Mouse (Mus musculus) left cerebral cortex, postnatal 36 days (tissue): ENCODE data around the gene Tmem50b. TPM values are rescaled to one million over a fixed set of nuclear protein-coding genes. Genes with fewer than 3 reads are reported as not detected.

Source experiments
- DNase-seq, 2 experiments: peaks; one replicate each; pipeline ENCODE4 v3.0.0; 2021 to 2022; ENCODE audit warnings: low spot score in 2 of 2, mixed read lengths in 1 of 2
- intact Hi-C: fragments of 180-260 bp; cut with DNase I; formaldehyde crosslinking; loops from one replicate; pipeline ENCODE4 v1.15.1; 2025
- total RNA-seq, 2 experiments: library from RNA; stranded (reverse); gene quantifications; 2 replicates each; pipeline ENCODE4 v1.2.3; 2021

Tmem50b gene
- total RNA-seq, 2 experiments from 2014 or later, result 90.7 to 92.5 TPM

DNA sequence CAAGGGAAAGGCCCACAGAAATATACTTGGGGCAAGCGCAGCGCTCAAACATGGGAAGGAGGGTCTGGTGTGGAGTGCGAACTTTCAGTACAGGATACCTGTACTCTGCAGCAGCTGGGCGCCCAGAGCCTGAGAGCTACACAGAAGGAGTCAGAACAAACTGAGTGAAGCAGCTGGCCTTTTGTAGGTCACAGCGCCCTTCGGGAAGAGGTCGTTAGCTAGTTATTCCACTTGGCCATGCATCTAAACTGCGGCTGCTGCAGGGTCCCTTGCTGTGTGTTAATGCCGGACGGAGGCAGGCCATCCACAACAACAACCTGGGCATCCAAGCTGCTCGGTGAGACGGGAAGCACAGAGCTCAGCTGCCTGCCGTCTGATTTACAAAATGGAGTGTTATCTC lies 22.4 kb downstream of the Tmem50b start:
- intact Hi-C loops, result no loop called here
- DNase-seq, result no peak

DNA sequence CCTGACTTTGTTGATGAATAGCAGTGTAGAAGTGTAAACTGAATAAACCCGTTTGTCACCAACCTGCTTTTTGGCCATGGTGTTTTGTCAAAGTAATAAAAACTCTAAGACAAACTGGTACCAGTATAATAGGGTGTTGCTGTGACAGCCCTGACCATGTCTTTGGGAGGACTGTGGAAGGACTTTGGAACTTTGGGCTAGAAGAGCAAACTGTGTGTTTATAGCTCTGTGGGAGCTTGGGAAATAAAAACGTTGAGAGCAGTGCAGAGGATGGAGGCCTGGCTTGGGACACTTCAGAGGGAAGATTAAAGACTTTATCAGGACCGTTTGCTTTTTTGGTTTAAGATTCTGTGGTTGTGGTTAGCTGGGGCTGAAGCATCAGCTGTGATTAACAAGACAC lies 26.5 kb downstream of the Tmem50b start:
- DNase-seq, result no peak
- intact Hi-C loops, result no loop called here

DNA sequence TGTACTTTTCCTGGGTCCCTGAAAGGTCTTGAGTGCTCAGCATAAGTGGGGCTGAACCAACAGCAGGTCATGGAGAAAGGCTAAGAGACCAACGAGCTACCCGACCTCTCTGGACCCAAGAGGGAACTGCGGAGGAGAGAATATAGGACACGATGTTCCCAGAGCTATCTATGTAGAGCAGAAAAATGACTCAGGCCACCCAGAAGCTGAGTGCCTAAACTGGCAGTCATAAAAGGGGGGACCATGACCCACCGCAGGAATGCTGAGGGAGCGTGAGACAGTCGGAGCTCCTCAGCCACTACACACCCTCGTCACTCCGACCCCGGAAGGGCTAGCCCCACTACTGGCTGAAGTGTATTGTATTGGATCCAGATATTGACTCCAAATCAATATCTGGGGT lies 28.6 kb downstream of the Tmem50b start:
- no peak for DNase-seq
- intact Hi-C loops, result no loop called here

DNA sequence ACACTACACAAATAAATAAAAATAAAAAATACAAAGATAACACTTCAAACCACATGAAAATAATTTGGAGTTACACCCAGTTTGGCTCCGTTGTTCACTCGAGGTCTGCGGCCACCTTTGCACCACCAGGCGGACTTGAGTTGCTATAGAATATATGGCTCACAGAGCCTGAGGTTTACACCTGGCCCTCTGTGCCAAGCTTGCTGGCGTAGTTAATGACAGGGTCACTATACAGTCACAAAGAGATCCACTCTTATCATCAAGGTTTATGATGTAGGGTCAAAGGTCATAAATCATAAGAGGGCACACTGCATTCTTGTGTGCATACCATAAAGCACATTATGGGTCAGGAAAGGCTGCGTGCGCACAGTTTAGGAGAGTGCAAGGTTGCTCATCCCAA lies 31.6 kb downstream of the Tmem50b start:
- intact Hi-C loops, result no loop called here
- DNase-seq, result no peak

DNA sequence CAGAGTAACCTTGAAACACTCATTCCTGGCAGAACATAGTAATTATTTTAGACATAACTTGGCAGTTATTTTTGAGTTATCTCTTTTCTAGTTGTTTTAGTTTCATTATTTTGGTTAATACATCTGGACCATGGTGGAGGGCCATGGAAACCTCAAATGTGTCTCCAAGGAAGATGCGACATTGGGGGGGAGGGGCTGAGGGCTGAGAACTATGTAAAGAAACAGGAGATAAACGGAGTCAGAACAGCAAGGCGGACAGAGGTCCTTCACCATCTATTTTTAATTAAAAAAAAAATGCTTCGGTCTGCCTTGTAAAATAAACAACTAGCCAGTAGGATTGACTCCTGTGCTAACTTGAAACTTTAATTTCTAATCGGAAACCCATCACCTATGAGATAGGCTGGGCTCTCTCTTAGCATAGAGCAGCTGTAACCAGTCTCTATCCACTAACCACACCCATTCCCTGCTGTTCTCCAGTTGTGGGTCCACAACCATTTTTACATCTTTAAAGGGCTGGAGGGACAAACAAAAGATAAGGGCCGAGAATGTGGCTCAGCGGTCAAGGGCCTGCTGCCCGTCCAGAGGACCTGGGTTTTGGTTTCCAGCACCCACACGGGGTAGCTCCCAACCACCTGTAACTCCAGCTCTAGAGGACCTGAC lies 32.2 kb downstream of the Tmem50b start:
- no peak for DNase-seq
- intact Hi-C loops, result no loop called here

- no peak for DNase-seq
- intact Hi-C loops, result no loop called here
These were observed 32.9 kb downstream of the Tmem50b start for GRCm38 (mm10) chr16:91564580-91565291.

DNA sequence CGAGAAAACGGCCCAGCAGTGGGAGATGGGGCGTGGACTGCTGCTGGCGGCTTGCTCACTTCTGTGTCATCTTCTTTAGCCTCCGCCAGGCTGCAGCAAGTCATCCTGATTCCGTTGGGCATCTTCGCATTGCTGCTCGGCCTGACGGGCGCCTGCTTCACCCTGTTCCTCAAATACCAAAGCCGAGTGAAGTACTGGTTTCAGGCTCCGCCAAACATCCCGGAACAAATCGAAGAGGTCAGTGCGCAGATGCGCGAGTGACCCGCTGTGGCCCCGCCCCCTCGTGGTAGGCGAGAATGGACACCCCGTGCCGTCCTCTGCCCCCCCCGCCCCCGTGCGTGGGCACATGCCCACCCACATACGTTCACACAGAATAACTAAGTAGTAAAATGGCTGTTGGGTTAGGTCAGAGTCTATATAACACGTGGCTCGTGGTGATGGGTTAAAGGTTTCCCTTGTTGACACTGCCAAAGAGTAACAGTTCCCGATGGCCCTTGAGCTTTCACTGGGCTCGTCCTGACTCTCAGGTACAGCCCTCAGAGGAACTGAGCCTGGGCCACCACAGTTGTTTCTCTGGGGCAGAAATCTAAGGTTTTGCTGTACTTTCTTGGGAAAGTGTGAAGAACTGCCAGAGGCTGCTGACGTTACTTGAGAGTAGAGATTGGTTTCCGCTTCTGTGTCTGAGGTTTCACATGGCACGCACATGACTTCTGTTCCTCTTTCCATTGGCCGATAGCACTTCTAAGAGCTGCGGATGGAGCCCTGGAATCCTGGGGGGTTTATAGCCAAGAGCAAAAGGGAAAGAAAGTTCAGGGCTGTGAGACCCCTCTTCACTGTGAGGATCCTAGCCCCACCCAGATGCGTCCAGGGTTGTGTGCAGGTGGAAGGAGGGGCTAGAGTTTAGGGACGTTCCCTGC lies 35.8 kb downstream of the Tmem50b start:
- no peak for DNase-seq
- intact Hi-C loops, result no loop called here

- intact Hi-C loops, result no loop called here
- DNase-seq, result no peak
These were observed 36.5 kb downstream of the Tmem50b start for GRCm38 (mm10) chr16:91561099-91561498.

GRCm38 (mm10) chr16:91557693-91558092 lies 39.9 kb downstream of the Tmem50b start:
- peak in 1 of 2 experiments; percentile 57 for DNase-seq

GRCm38 (mm10) chr16:91557214-91557613 lies 40.4 kb downstream of the Tmem50b start:
- intact Hi-C loops, result no loop called here
- no peak for DNase-seq

More at GRCm38 (mm10) chr16:91557693-91558092, 39.9 kb downstream of the Tmem50b start:
- intact Hi-C loops, result no loop called here

- DNase-seq, result no peak
- intact Hi-C loops, result no loop called here
These were observed 40.9 kb downstream of the Tmem50b start for GRCm38 (mm10) chr16:91556659-91557058.

GRCm38 (mm10) chr16:91555017-91555605 lies 42.5 kb downstream of the Tmem50b start:
- intact Hi-C loops, result no loop called here
- no peak for DNase-seq

GRCm38 (mm10) chr16:91553625-91554024 lies 44.0 kb downstream of the Tmem50b start:
- intact Hi-C loops, result no loop called here
- DNase-seq, result no peak

DNA sequence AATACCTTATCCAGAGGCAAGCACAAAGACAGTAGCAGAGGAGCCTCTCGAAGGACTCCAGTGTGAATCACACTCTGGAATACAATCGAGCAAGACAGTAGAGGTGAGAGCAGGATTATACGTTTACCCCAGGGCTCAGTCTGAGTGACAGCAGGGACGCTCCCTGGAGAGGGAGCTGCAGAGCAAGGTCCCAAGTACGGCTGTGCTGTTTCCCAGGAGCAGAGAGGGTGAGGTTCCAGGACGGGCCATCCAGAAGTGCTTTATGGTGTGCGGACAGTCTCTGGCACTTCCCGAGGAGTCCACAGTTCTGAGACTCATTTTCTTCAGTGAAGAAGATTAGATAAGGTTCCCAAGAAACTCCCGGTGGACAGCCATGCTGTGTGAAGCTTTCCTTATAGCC lies 45.5 kb downstream of the Tmem50b start:
- no peak for DNase-seq
- intact Hi-C loops, result no loop called here

- intact Hi-C loops, result no loop called here
- no peak for DNase-seq
These were observed 46.5 kb downstream of the Tmem50b start for GRCm38 (mm10) chr16:91551081-91551524.

DNA sequence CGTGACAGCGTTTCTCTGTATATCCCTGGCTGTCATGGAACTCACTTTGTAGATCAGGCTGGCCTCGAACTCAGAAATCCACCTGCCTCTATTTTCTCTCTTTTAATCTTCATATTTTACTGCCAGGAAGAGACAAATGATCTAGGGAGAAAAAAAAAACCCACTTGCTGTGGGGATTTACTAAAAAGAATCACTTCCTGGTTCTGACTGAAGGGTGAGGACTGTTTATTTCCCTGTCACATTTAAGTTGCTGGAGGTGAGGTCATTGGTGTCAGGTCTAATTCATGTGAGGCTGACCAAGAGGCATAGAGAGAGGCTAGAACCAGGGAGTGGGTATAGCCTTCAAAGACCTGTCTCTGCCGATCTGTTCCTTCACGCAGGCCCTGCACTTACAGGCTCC lies 48.0 kb downstream of the Tmem50b start:
- intact Hi-C loops, result no loop called here
- no peak for DNase-seq

DNA sequence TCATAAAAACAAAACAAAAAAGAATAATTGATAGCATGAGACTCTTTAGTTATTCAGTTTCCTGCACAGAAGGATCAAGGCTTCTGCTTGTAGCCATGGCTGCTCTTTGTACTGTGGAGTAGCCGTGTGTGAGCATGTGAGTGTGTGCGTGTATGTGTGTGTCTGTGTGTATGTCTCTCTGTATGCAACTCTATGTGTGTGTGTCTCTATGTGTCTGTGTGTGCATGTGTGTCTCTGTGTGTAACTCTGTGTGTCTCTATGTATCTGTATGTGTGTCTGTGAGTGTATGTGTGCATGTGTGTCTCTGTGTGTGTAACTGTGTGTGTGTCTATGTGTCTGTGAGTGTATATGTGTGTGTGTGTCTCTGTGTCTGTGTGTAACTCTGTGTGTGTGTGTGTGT lies 48.6 kb downstream of the Tmem50b start:
- DNase-seq, result no peak
- intact Hi-C loops, result no loop called here

DNA sequence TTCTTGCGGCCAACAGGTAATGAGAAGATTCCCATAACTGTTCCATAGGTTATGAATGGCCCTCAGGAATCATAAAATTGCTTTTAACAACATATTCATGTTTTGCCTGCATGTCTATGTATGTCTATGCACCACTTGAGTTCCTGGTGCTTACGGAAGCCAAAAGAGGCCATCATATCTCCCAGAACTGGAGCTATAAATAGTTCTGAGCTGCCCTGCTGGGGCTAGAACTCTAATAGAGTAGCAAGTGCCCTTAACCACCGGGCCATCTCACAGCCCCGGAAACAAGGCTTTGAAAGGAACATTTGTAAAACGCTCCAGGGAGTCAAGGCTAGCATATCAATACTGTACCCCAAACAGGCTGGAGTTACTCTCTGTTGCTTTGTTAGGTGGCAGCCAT lies 49.0 kb downstream of the Tmem50b start:
- intact Hi-C loops, result no loop called here
- no peak for DNase-seq

- DNase-seq, result no peak
- intact Hi-C loops, result no loop called here
These were observed 49.6 kb downstream of the Tmem50b start for GRCm38 (mm10) chr16:91547974-91548373.
